In the genomic region with DNA sequence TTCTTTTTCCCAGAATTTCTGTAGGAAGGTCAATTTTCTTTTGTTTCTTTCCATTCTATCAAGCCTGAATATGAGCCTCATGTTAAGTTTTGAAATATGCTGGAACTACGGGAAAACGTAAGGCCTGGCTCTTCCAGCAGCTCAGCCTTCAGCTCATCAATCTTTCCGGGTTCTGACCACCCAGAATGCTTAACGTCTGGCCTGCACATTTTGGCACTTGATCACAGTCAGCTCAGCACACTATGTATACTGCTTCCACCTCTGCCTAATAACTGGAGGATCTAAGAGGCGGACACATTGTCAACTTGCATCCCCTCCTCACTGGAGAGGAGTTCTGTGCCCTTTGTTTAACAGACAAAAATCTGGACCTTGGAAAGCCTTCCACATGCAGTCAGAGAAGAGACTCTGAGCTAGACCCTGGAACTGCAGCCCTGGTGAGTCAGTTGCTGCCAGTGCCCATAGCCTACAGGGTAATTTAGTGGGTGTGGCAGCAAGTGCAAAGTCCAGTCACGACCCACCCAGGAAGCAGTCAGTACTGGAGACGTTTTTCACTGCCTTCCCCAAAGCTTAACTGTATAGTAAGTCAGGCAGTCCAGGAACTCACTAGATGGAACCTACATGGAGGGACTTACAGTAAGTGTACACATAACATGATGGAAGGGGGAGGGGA, we compare ENCODE assay signal across 17 mouse cellular contexts. TPM values are rescaled to one million over a fixed set of nuclear protein-coding genes. Genes with fewer than 3 reads are reported as not detected.
DNase-seq lines count a peak whose midpoint lies in the region; ATAC-seq lines count a peak whose summit lies in the region.
"Had no signal": no experiment of that assay in that cellular context is flagged by ENCODE, and none has a peak within 500 bp of the region (broad histone marks: within the 10 kb centered on the region; RNA-seq: fewer than 3 reads in every experiment).

No protein-coding gene starts in this region.

- WGBS in lung, embryonic 15.5 days, result 24% methylated on average over 7 of the region's 7 CpGs
- WGBS in intestine, embryonic 16.5 days, result 14% methylated on average over 7 of the region's 7 CpGs
- 17% methylated on average over 7 of the region's 7 CpGs for WGBS in stomach, embryonic 16.5 days
- 37% methylated on average over 7 of the region's 7 CpGs for WGBS in liver, embryonic 11.5 days

- H3K4me3 ChIP-seq in lung, embryonic 15.5 days, result no peak overlapping the region
- no peak overlapping the region for H3K4me3 ChIP-seq in intestine, embryonic 16.5 days (ENCODE audit: low read length)
- H3K4me3 ChIP-seq in stomach, embryonic 16.5 days (replicated peaks; ENCODE audit: low read length), result no peak overlapping the region
- H3K4me3 ChIP-seq in liver, embryonic 11.5 days (ENCODE audit: low read depth, low read length), result no peak overlapping the region

- peak; percentile 20 for DNase-seq in adrenal gland, postnatal 14 days
- DNase-seq in adrenal gland, adult 8-10 months, result no peak
- no peak for DNase-seq in lung, postnatal 25 days (ENCODE audit: low spot score)
- no peak for DNase-seq in spleen, adult 18-20 months
- DNase-seq in liver, embryonic 11.5 days (ENCODE audit: low spot score), result no peak
- DNase-seq: cerebellum, adult 2 months; heart, adult 18-20 months; kidney, postnatal 10 days; lung, adult 18-20 months; right cerebral cortex, postnatal 14 days; thymus, postnatal 4 days had no signal

- peak; percentile 23; the same call in 1 of the 2 replicates for ATAC-seq in lung, embryonic 15.5 days (ENCODE audit: borderline replicate concordance, extremely low read depth, low FRiP score, low TSS enrichment)
- peak; percentile 85 for ATAC-seq in intestine, embryonic 16.5 days
- peak; percentile 72 for ATAC-seq in stomach, embryonic 16.5 days (ENCODE audit: insufficient read depth, low FRiP score)
- ATAC-seq in liver, embryonic 11.5 days (replicated peaks; ENCODE audit: low FRiP score), result no peak
- ATAC-seq: inflammation-experienced regulatory T-cells, adult 6 months had no signal

- H3K4me2 ChIP-seq in lung, embryonic 15.5 days, result no peak overlapping the region
- H3K4me2 ChIP-seq in intestine, embryonic 16.5 days (ENCODE audit: low read depth, low read length), result peak overlapping the region; percentile 13; the same call in 1 of the 2 replicates
- H3K4me2 ChIP-seq in stomach, embryonic 16.5 days (ENCODE audit: low read depth, low read length), result no peak overlapping the region
- no peak overlapping the region for H3K4me2 ChIP-seq in liver, embryonic 11.5 days

- H3K36me3 ChIP-seq in lung, embryonic 15.5 days, result no peaks in the 10 kb centered on the region
- no peaks in the 10 kb centered on the region for H3K36me3 ChIP-seq in intestine, embryonic 16.5 days (ENCODE audit: control insufficient read depth, insufficient read depth, low read length)
- no peaks in the 10 kb centered on the region for H3K36me3 ChIP-seq in stomach, embryonic 16.5 days (ENCODE audit: control insufficient read depth, insufficient read depth, low read length)
- no peaks in the 10 kb centered on the region for H3K36me3 ChIP-seq in liver, embryonic 11.5 days (ENCODE audit: control insufficient read depth, insufficient read depth, low read length)
- H3K36me3 ChIP-seq: G1E had no signal

- H3K27ac ChIP-seq in lung, embryonic 15.5 days, result no peak overlapping the region
- peak overlapping the region; percentile 92 for H3K27ac ChIP-seq in intestine, embryonic 16.5 days (ENCODE audit: low read length)
- peak overlapping the region; percentile 90 for H3K27ac ChIP-seq in stomach, embryonic 16.5 days (ENCODE audit: low read length)
- no peak overlapping the region for H3K27ac ChIP-seq in liver, embryonic 11.5 days (ENCODE audit: low read depth, low read length)

- no peaks in the 10 kb centered on the region for H3K9me3 ChIP-seq in lung, embryonic 15.5 days
- no peaks in the 10 kb centered on the region for H3K9me3 ChIP-seq in intestine, embryonic 16.5 days (ENCODE audit: control insufficient read depth, low read length)
- no peaks in the 10 kb centered on the region for H3K9me3 ChIP-seq in stomach, embryonic 16.5 days (replicated peaks; ENCODE audit: control insufficient read depth, low read length)
- H3K9me3 ChIP-seq in liver, embryonic 11.5 days (ENCODE audit: control insufficient read depth, low read length), result no peaks in the 10 kb centered on the region

- no peaks in the 10 kb centered on the region for H3K27me3 ChIP-seq in lung, embryonic 15.5 days
- H3K27me3 ChIP-seq in intestine, embryonic 16.5 days (replicated peaks; ENCODE audit: control insufficient read depth, insufficient read depth, low read length), result no peaks in the 10 kb centered on the region
- no peaks in the 10 kb centered on the region for H3K27me3 ChIP-seq in stomach, embryonic 16.5 days (ENCODE audit: control insufficient read depth, insufficient read depth, low read length)
- H3K27me3 ChIP-seq in liver, embryonic 11.5 days (replicated peaks; ENCODE audit: control insufficient read depth, insufficient read depth, low read length), result peaks cover 49% of the 10 kb centered on the region

- H3K9ac ChIP-seq in lung, embryonic 15.5 days, result no peak overlapping the region
- 0 out of 2 replicates have a peak overlapping the region, but pooled peaks have one; percentile 23 for H3K9ac ChIP-seq in intestine, embryonic 16.5 days (ENCODE audit: low read depth, low read length)
- H3K9ac ChIP-seq in stomach, embryonic 16.5 days (ENCODE audit: low read length), result no peak overlapping the region; the same call in 1 of the 2 replicates
- H3K9ac ChIP-seq in liver, embryonic 11.5 days (ENCODE audit: low read depth, low read length), result no peak overlapping the region

- H3K4me1 ChIP-seq in lung, embryonic 15.5 days, result peaks cover 48% of the 10 kb centered on the region
- H3K4me1 ChIP-seq in intestine, embryonic 16.5 days (ENCODE audit: control insufficient read depth, insufficient read depth, low read length), result peaks cover 30% of the 10 kb centered on the region
- H3K4me1 ChIP-seq in stomach, embryonic 16.5 days (ENCODE audit: control insufficient read depth, insufficient read depth, low read length), result peaks cover 44% of the 10 kb centered on the region
- H3K4me1 ChIP-seq in liver, embryonic 11.5 days (replicated peaks; ENCODE audit: control insufficient read depth, insufficient read depth, low read length), result peaks cover 12% of the 10 kb centered on the region

RNA-seq across cellular contexts. Expression of gene Ptgfrn, which starts 1.9 kb away (rescaled TPM):
- 32.1 and 33.3 TPM in 2 replicates for total RNA-seq in adrenal gland, postnatal 14 days (2021)
- total RNA-seq in adrenal gland, adult 8-10 months (2022), result 10 to 100 TPM; 32.1 to 51.5 (median 39.7) TPM
- polyA plus RNA-seq in lung, embryonic 15.5 days (2015; fragmentation: Nextera tagmentation; extraction: Ambion mirVana), result 5.0 and 5.5 TPM in 2 replicates
- polyA plus RNA-seq in intestine, embryonic 16.5 days (2015; fragmentation: Nextera tagmentation; extraction: Ambion mirVana), result 3.0 and 3.2 TPM in 2 replicates
- 4.6 and 4.9 TPM in 2 replicates for polyA plus RNA-seq in stomach, embryonic 16.5 days (2015; fragmentation: Nextera tagmentation; extraction: Ambion mirVana)
- 1.6 and 2.4 TPM in 2 replicates for polyA plus RNA-seq in liver, embryonic 11.5 days (2014; fragmentation: Nextera tagmentation; extraction: Ambion mirVana)
- total RNA-seq: megakaryocyte-erythroid progenitor cell, adult 5-6 weeks had no signal
- polyA plus RNA-seq: G1E had no signal

Comparison
In these comparisons a context has a peak if more than half of its experiments do, and no peak if none do; other contexts are left out.
1. H3K27ac ChIP-seq: peak in intestine, embryonic 16.5 days (single experiment) and stomach, embryonic 16.5 days (single experiment); none in lung, embryonic 15.5 days (single experiment) and liver, embryonic 11.5 days (single experiment).